Mouse (Mus musculus) induced T-regulatory cell, adult 2 months (primary cell): ENCODE results near the gene Ptrh2.

Source experiments
- DNase-seq: peaks from one replicate; pipeline ENCODE4 v3.0.0-alpha.2; 2012; ENCODE audit warnings: low read depth

The Ptrh2 gene

DNA sequence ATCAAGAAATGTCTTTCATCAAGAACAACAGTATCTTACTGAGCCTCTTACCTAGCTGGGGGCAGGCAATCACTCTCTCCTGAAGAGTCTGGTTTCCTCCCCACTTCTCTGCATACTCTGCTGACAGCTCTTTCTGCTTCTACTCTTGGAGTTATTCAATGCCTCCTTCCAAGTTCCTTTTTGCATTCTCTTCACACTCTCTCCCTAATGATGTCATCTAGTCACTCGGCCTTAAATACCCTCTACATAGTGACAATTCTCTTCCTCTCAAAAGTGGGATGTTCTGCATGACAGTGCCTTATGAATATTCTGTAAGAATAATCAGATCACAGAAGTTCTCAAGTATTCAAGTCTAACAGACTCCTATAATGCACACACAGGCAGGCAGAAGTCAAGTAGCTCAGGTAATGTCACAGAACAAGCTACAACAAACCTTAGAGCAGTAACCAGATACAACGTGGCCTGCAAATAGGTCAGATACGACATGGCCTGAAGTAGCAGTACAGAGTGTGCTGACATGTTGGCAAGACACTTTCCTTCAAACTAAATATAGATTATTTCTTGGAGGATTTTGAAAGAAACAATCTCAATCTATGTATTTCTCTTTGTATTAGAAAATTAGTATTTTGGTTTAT, 12.6 kb upstream of the Ptrh2 start:
- DNase-seq: no peak

DNA sequence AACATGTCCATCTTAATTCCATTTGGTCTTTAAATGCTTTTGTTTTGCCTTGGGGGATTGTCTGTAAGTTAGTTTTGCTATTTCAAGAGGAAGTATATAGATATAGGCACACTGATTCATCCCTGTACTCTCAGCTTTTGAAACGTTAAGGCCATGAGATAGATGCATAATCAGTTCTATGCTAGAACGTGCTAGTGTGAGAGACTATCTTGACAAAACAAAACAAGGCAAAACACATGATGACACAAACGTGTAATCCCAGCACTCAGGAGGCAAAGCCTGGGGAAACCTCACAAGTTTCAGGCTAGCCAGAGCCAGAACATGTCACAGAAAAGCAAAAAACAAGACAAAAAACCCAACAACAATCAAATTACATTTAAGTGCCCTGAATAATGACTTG, 11.0 kb upstream of the Ptrh2 start:
- no peak for DNase-seq

DNA sequence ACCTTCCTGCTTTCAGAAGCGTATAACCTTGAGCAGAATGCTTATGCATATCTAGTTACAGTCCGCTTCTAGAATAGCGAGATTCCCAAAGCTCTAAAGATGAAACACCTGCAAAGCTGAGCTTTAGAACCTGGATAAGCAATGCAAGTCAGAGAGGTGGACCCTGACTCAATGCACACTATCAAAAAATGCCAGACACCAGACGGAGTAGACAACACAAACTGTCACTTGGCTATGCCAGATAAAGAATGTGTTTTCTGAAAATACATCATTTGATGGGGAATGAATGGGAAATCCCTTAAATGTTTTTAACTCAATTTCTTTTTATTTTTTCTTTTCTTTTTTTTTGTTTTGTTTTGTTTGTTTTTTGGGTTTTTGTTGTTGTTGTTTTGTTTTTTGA, 8.3 kb upstream of the Ptrh2 start:
- DNase-seq: no peak

DNA sequence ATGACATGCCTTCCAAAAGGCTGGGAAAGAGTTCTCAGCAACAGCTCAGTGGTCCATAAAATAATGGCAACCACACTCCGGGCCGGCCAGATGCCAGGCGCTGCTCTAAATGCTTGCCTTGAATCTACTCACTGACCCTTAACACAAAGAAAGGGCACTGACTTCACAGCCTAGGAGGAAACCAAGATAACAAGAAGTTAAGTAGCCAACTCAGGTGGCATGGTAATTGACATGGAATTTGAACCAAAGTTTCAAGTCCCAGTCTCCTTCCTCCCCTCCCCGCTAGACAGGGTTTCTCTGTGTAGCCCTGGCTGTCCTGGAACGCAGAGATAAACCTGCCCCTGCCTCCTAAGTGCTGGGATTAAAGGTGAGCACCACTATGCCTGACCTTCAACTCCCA, 4.8 kb upstream of the Ptrh2 start:
- no peak for DNase-seq

DNA sequence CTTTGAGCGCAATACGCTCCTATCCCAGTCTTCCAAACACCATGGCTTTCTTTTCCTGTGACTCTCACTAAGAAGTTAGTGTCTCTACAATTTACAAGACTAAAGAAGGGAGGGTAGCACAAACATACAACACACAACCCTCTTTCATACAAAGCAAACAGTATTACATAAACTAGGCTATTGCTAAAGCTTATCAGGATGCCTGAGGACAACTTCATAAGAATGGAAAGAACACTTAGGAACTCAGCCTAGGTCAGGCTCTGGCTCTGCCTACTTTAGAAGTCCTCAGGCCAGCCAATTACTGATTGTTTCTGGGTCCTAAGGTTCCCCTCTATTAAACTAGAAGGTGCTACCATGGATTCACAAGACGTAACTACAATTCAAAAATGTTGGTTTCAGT, 3.1 kb upstream of the Ptrh2 start:
- DNase-seq: no peak

DNA sequence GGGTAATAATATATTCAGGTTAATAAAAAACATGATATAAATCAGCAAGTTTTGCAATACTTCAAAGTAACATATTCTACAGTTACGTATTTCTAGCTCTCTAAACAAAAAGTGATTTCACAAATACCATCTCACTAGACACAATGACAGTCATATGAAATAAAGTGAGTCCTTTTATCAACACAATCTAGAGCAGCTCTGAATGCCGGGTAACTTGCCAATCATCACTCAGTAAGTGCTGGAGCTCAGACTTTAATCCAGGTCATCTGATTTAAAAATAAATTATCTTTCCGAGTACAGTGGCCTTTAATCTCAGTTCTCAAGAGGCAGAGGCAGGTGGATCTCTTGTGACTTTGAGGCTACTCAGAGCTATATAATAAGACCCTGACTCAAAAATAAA, 2.4 kb upstream of the Ptrh2 start:
- no peak for DNase-seq

DNA sequence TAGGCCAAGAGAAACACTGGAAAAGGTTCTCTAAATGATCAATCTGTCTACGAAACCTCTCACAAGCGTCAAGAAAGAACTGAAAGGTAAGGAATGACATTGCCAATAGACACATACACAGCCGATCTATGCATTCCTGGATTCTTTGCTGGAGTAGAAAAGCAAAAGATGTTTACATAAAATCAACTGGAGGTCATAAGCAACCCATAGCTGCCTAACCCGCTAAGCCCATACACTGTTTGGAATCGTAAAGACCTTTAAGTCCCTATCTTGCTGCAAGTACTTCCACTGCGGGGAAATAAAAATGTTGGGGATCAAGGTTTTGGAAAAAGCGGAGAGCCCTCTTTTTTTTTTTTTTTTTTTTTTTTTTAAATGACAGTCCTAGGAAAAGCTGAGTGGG, 924 bp upstream of the Ptrh2 start:
- peak; percentile 36 for DNase-seq

DNA sequence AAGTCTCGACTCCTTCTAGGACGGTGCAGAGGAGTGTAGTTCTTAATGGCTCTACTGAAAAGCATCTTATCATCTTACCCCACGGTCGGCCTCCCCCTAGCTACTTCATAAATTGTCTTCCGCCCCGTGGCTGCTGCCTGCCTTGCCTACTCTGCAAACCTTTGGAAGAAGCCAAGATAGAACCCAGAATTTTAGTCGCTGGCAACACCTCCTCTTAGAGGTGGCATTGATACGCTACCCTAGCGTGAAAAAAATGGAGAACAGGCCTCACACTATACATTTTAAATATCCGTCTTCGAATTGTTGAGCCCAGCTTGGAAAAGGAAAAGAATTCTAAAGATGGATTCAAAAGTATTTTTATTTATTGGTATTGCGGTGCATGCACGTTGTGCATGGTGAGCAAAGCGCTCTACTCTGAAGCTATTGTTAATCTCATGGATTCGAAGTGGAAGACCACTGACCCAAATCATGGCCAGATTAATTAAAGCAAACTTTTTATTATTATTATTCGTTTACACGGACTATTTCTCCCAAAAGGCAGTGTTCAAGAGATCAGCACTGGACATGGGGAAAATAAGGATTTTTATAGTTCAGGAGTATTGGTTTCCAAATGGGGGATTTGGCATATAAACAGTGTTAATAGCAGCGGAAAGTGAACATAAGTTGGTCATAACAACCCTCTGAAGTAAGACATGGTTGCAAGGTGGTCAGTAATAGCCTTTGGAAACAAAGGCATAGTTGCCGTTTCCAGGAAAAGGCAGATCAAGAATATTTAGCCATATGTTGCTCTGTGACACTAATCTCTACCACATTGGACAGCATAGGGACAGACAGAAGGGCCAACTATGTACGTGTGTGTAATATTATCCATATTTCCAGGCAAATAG, 584 bp downstream of the Ptrh2 start:
- DNase-seq: no peak

DNA sequence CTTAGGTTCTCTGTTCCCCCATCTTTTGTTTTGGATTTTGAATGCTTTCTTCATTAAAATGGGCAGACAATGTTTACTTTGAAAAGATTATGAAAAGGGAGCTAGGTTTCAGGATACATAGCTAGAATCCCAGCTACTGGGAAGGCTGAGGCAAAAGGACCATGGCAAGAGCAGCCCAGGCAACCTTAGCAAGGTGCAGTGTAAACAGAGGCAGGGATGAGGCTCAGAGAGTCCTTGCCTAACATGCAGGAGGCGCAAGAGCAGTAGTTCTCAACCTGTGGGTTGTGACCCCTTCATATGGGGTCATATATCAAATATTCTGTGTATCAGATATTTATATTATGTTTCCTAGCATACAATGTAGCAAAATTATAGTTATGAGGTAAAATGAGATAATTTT, 1.6 kb downstream of the Ptrh2 start:
- DNase-seq: no peak

DNA sequence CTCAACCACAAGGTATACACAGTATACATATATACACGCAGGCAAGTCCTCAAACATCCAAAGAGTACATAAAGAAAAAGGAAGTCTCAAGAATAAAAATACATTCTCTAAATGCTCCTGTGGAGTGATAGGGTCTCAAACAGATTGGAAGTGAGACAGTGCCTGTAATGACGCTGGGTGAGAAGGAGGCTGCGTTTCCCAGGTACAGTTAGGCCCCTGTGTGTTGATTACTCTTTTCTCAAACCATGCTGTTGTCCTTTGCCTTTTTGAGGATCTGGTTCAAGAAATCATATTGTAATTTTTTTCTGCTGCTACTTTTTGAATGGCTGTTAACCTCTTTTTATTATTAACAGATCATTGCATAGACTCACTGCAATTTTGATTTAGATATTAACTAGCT, 6.6 kb downstream of the Ptrh2 start:
- no peak for DNase-seq

DNA sequence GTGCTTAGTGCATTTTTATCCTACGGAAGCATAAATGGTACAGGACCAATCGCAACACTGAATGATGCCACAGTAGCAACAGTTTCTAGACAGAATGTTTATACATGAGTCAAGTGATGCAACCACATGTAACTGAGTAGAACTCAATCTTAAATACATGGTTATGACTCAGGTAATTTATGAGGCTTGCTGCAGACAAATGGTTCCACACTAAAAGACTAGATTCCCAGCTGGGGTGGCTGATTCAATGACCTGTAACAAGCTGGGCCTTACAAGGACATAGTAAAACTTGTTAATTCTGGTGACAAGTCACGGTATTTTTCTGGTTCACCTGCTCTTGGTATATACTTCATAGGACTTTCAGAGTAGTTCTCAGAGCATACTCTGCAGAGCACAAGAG, 7.7 kb downstream of the Ptrh2 start:
- no peak for DNase-seq

DNA sequence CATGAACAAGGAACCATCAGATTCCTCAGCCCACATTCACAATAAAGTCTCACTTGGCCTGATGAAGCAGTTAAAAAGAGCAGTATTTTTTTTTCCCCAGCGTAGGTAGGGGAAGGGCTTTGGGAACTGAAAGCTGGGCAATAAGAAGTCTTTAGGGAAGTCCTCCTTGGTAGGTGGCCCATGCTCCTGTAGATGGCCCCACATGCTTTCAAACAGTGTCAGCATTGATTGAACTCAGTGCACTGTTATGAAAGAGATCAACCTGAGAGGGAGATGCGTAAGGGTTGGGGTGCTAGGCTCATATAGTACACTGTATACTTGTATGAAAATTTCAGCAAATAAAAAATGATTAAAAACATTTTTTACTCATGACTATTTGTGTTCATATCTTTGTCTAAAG, 8.2 kb downstream of the Ptrh2 start:
- no peak for DNase-seq

DNA sequence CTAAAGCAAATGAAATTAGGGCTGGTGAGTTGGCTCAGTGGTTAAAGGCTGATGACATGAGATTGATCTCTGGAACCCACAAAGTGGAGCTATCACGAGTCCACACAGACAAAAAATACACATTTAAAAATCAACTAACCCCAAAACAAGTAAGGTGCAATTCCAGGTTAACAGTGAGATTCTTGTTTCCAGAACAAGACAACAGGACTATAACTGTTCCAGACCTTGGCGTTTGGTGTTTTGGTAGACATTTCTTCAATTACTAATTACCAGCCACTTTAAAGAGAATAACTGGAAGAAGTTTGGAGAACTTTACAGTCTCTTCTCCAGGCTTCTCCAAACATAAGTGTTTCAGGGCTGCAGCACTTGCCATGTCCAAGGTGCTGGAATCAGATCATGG, 8.8 kb downstream of the Ptrh2 start:
- no peak for DNase-seq

DNA sequence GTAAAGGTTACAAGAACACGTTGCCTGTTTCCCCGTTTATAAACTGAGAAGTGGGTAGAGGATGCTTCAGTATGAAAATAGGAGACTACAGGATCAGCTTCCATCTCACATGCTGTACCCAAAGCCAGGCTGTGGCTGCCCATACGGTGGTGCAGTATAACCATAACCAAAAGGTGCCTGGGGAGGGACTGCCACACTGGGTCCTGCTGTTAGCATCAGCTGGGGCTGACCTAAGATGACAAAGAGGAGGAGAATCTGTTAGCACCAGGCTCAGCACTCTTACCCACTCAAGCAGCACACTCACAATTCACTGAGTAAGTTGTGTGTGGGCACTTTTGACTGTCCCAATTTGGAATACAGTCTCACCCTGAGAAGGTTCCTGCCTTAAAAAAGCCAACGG, 11.7 kb downstream of the Ptrh2 start:
- DNase-seq: no peak

DNA sequence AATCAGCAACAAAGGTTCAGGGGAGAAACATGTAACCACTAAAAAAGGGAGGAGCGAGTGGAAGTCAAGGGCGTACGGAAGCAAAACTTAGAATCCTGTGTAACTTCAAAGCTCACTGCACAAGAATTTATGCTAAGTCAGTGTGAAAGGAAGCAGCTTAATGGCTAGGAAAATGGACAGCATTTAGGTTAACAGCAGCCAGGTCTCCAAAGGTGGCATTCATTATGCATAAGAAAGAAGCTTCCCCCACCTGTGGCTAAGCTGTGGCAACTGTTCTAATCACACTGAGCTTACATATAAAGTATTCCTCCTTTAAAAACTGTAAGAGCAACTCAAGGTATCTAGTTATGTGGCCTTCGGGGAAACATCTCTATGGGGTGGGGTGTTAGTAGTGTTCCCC, 17.4 kb downstream of the Ptrh2 start:
- DNase-seq: no peak

DNA sequence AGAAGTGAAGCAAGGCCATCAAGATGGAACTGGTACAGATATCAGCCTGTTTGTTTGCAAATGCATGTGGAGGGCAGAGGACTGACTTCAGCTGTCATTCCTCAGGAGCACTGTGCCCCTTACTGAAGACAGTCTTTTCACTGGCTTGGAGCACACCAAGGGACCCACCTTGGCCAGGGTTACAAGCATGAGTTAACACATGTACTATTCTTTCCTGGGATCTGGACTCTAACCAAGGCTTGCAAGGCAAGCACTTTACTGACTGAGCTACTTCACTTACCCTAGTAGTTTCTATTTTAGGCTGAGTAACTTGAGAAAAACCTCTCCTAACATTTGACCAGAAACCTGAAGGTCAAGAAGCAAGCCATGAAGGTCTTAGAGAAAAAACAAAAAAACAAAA, 30.8 kb downstream of the Ptrh2 start:
- DNase-seq: no peak

DNA sequence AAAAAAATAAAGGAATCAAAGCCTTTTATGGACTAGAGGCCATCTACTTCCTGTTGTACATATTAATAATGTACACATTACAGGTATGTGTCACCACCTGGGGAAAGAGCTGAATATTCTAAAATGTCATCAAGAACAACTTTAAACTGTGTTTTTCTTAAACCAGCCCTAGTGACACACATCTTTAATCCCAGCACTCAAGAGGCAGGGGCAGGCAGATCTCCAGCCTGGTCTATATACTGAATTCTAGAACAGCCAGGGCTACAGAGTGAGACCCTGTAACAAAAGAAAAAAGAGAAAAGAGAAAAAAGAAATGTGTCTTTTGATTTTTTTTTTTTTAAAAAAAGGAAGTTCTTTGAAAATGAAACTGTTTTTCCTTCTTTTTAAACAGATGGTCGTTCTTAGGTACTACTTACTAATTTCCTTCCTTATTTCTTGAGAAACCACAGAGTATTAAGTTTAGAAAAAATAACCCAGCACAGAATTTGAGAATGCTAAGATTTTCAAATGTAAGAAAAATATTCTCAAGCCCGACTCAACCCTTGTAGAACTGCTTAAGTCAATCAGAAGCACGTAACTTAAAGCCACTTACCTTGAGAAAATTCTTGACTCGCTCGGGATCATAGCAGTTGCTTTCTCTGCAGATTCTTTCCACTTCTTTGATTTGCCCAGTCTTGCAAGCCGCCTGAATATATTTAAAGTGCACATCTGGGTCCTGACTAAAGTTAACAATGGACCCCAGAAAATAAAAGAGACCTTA, 33.7 kb downstream of the Ptrh2 start:
- DNase-seq: no peak

DNA sequence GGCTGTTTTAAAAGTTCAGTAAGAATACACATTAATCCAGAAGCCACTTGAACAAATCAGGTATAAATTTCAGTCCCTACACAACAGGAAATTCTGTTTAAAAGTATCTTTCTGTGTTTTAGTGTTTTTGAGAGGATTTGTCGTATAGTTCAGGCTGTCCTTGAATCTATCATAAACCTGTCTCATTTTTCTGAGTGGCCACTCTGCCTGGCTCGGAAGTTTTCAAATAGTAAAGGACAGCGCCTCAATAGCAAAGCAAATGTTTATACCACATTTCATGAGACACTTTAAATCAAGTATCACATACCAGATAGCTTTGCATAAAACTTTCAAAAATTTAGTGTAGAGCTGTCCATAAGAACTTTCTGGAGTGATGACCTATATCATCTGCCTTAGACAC, 34.6 kb downstream of the Ptrh2 start:
- DNase-seq: no peak

DNA sequence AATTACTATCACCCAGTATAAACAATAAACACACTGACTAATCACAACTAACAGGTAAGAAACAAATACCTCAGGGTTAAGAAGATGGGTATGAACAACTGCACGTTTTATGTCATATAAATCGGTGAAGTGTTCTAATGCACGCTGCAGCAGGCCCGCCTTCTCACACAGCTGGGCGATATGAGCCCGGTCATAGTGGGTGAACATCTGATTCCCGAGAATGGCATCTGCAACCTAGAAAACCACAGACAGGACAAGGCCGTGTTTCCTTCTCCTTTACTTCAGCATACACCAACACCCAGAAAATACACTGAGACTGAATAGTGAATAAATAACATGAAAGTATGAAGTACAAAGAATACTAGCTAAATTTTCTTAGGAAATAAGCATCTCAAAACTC, 35.6 kb downstream of the Ptrh2 start:
- DNase-seq: no peak

DNA sequence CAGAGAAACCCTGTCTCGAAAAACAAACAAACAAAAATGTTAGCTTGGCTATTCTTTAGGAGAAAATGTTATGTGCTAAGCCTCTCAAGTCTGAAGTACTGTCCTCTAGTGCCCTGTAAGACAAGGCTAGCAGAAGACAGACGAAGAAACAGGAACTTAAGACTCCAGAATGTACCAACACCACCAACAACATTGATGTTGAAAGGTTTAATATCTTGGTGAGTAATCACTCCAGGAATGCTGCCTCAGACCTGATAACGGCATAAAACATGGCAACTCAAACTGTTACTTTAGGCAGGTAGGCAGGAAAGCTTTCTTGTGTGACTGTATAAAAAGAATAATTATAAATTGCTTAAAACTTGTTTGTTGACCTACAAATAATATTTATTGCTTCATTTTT, 40.2 kb downstream of the Ptrh2 start:
- DNase-seq: no peak

DNA sequence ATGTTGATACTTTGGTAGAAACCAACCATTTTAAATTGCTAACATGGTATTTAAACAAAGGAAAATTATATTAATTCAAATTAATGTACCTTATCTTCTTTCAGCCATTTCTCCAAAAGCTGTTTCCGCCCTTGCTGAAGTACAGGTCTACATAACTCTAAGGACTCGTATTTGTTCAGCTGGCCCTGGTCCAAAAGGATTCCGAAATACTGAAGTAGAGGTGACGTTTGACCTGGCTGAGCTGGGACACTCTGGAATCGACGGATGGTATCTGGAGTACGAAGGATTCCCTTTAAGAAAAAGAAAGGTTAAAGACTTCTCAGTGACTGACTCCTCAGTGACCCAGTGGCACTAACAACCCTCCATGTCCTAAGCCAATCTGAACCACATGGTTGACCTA, 41.2 kb downstream of the Ptrh2 start:
- DNase-seq: no peak

DNA sequence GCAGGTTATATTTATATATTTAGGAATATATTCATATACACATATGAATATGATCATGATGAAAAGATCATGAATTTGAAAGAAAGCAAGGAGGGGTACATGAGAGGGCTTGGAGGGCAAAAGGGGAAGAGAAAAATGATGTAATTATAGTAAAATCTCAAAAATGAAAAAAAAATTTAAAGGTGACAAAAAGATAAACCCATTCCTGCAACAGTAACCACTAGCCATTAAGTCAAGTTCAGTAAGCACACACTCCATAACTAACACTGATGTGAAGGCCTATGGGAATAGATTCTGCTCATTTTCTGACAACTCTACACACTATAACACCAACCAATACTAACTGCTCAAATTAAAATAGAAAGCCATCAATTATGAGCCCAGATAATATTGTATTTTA, 41.8 kb downstream of the Ptrh2 start:
- no peak for DNase-seq

DNA sequence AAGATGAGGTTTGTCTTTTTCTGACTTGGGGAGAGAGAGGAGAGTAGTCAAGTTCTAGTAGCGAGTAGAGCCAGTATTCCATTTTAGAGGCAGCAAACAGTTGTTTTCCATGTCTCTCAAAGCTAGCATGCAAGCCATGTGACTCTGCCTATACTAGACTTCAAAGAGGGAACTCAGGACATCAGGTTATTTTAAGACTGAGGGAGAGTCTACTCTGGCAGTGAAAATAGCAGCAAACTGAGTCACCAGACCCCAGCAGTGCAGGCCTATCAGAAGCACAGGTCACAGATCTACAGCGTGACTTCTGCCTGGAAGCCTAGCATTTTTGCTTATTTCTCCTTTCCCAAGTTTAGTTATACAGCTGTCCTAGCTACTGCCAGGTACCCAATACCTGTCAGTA, 47.7 kb downstream of the Ptrh2 start:
- no peak for DNase-seq
